Mouse (Mus musculus): ENCODE measurements at regions not wholly inside any gene's neighbourhood (a gene's known extent, or its start where the extent isn't known, plus 50 kb on each side); places are given as distances from the start of the nearest gene placed in this dataset.

DNA sequence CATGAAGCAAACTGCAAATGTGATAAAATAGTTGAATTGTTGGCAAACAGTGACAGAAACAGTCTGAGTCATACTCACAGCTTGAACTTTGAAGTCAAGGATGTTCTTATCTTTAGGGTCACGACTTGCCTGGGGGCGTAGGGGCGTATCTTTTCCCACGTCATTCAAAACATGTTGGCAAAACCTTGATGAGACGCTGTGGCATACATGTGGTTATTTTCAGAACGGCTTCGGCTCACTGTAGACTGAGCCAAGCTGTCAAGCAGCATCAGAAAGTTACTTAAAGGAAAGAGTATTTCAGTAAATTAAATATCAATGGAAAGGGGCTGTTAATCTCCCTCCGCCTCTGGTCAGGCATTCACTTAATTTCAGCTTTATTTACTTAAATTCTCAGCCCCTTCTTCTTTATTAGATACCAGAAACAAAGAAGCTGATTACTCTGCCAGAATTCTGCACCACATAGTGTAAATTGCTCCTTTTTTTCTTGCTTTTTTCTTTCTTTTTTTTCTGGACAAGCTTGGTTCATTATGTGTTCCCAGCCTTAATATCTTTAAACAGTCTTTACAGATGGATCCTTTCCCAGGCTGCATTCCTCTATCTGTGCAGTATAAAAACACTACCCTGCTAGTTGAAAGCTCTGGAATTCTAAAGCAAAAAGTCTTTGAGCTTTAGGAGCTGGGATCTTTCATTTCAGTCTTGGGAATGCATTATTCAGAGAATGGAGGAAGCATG lies 302.9 kb upstream of the Epha3 start:
- DNase-seq (ENCODE audit: low read depth, low spot score) = no peak

- DNase-seq (ENCODE audit: low read depth, low spot score) = no peak
These were observed 302.1 kb upstream of the Epha3 start for GRCm38 (mm10) chr16:64166036-64166435.

DNA sequence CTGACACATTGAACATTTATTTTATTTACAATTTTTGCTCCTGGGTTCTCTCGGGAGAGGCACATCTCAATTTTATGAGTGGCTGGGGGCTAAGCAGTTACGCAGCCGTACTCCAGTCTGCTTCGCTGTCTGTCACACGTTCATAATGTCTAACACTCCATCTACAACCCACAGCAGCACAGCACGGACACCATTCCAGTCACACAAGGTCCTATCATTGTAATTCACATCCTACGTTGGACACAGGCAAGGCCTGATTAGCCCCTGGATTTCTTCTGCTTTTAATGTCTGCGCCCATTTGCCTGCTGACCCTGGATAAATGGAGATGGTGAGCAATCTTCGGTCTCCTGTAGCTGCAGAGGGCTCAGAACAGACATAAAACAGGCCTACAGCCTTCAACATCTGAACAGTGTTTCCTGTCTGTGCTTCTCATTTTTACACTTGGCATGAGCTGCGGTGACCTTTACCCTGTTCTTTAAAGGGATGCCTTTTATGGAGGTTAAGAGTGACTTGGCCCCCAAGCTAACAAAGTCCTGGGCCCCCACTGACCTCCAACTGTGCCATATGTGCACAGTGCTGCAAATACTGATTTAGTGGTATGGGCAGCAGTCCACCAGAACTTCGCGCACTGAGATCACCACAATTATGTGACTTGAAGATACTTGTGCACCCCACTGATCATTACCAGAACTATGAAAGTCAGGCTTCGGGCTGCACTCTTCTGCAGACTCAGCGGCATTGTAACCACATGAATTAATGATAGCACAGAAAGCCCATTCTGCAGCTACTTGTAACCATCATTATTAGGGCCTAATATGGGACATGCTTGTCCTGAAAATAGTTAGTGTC lies 281.9 kb upstream of the Epha3 start:
- DNase-seq (ENCODE audit: low read depth, low spot score) = no peak

Measured in telencephalon, adult 2 months (tissue).